Mouse (Mus musculus) neural tube, embryonic 12.5 days (tissue): ENCODE measurements around the gene Timm8a2. TPM values are rescaled to one million over a fixed set of nuclear protein-coding genes. Genes with fewer than 3 reads are reported as not detected.

Source experiments
- ATAC-seq: fragments of 200-750 bp; cut with Nextera tagmentation; 2 replicates; pipeline ENCODE4 v1.8.0; 2017; ENCODE audit warnings: low read depth, mild to moderate bottlenecking, moderate TSS enrichment, moderate library complexity; ENCODE audit not compliant: low FRiP score
- H3K27ac ChIP-seq: fragments of 300-500 bp; sonication (generic); 2 replicates; pipeline ENCODE4 v1.5.1; 2016
- H3K27me3 ChIP-seq: fragments of 300-500 bp; sonication (generic); replicated peaks from 2 replicates; pipeline ENCODE4 v1.6.1; 2016; ENCODE audit warnings: mild to moderate bottlenecking
- H3K36me3 ChIP-seq: fragments of 300-500 bp; sonication (generic); 2 replicates; pipeline ENCODE4 v1.6.1; 2016; ENCODE audit warnings: mild to moderate bottlenecking
- H3K4me1 ChIP-seq: fragments of 300-500 bp; sonication (generic); 2 replicates; pipeline ENCODE4 v1.6.1; 2016
- H3K4me2 ChIP-seq: fragments of 300-500 bp; sonication (generic); replicated peaks from 2 replicates; pipeline ENCODE4 v1.6.1; 2016; ENCODE audit warnings: mild to moderate bottlenecking
- H3K4me3 ChIP-seq: fragments of 300-500 bp; sonication (generic); 2 replicates; pipeline ENCODE4 v1.5.1; 2016
- H3K9ac ChIP-seq: fragments of 300-500 bp; sonication (generic); 2 replicates; pipeline ENCODE4 v1.6.1; 2016; ENCODE audit warnings: mild to moderate bottlenecking
- H3K9me3 ChIP-seq: fragments of 300-500 bp; sonication (generic); 2 replicates; pipeline ENCODE4 v1.6.1; 2016; ENCODE audit warnings: mild to moderate bottlenecking
- WGBS: fragments of 180-500 bp; shearing (Covaris S2); methylation state at CpG from one replicate; pipeline ENCODE4 v1.1.7; 2016; 5-methylcytosine and 5-hydroxymethylcytosine counted together
- polyA plus RNA-seq: library from polyadenylated mRNA; unstranded; fragments of >200 nt; fragmentation: Nextera tagmentation; extraction: Ambion mirVana; gene quantifications from 2 replicates; pipeline ENCODE4 v1.2.1, GENCODE M21; 2016

The Timm8a2 gene
- polyA plus RNA-seq, 1 experiment from 2014 or later = not detected

DNA sequence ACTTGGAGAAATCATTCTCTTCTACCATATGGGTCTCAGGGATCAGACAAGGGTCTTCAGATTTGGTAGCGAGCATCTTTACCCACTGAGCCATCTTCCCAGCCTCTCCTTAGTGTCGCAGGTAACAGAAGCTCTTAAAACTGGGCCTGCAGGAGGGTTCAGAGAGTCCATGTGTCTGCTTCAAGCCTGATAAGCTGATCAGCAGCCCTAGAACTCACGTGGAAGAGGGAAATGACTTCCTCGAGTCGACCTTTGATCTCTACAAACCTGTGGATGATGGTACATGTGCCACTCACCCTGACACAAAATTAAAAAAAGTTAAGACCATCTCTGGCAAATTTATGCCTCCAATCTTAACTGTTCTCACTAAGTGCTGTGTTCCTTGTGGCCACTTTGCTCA is 53.5 kb downstream of the Timm8a2 start:
- H3K36me3 ChIP-seq = no peaks in the 10 kb centered on the region
- H3K4me3 ChIP-seq = no peak overlapping the region
- H3K9ac ChIP-seq = no peak overlapping the region
- H3K4me1 ChIP-seq = no peaks in the 10 kb centered on the region
- no peak overlapping the region for H3K27ac ChIP-seq
- 90% methylated on average over 5 of the region's 5 CpGs for WGBS
- no peak overlapping the region for H3K4me2 ChIP-seq
- no peaks in the 10 kb centered on the region for H3K27me3 ChIP-seq
- no peak for ATAC-seq
- no peaks in the 10 kb centered on the region for H3K9me3 ChIP-seq

Other genes with a start within 250 kb of the Timm8a2 start
- gene Dock9, start 236.8 kb upstream of the Timm8a2 start, polyA plus RNA-seq = 4.5 and 4.6 TPM in 2 replicates
- gene Ubac2, start 156.1 kb upstream of the Timm8a2 start, polyA plus RNA-seq = 60.3 and 68.7 TPM in 2 replicates
- gene Gpr18, start 118.9 kb upstream of the Timm8a2 start, polyA plus RNA-seq = 0.20 and 0.26 TPM in 2 replicates
- gene Gpr183, start 69.5 kb upstream of the Timm8a2 start, polyA plus RNA-seq = 2.1 and 2.6 TPM in 2 replicates
- gene Tm9sf2, start 72.4 kb downstream of the Timm8a2 start, polyA plus RNA-seq = 118 and 124 TPM in 2 replicates
- 10.5 and 12.6 TPM in 2 replicates for gene Clybl, start 147.0 kb downstream of the Timm8a2 start, polyA plus RNA-seq